Mouse (Mus musculus) lung, postnatal 0 days (tissue): ENCODE measurements around the gene Oard1. TPM values are rescaled to one million over a fixed set of nuclear protein-coding genes. Genes with fewer than 3 reads are reported as not detected.

Experiments
- ATAC-seq: fragments of 200-750 bp; cut with Nextera tagmentation; 2 replicates; pipeline ENCODE4 v1.8.0; 2017; ENCODE audit warnings: moderate library complexity
- DNase-seq: peaks from one replicate; pipeline ENCODE4 v3.0.0-alpha.2; 2016; ENCODE audit warnings: low spot score
- H3K27ac ChIP-seq: fragments of 300-500 bp; sonication (generic); 2 replicates; pipeline ENCODE4 v1.5.1; 2014; ENCODE audit warnings: antibody characterized with exemption, mild to moderate bottlenecking, low read length, mixed read lengths
- H3K27me3 ChIP-seq: fragments of 300-500 bp; sonication (generic); replicated peaks from 2 replicates; pipeline ENCODE4 v1.6.1; 2014; ENCODE audit warnings: low read length, mixed read lengths; ENCODE audit not compliant: insufficient read depth
- H3K36me3 ChIP-seq: fragments of 300-500 bp; sonication (generic); 2 replicates; pipeline ENCODE4 v1.6.1; 2014; ENCODE audit warnings: low read length, mixed read lengths; ENCODE audit not compliant: insufficient read depth
- H3K4me1 ChIP-seq: fragments of 300-500 bp; sonication (generic); 2 replicates; pipeline ENCODE4 v1.6.1; 2014; ENCODE audit warnings: antibody characterized with exemption, low read depth, low read length, mixed read lengths; ENCODE audit not compliant: insufficient read depth
- H3K4me2 ChIP-seq: fragments of 300-500 bp; sonication (generic); replicated peaks from 2 replicates; pipeline ENCODE4 v1.6.1; 2014; ENCODE audit warnings: low read depth, mild to moderate bottlenecking, low read length, moderate library complexity, mixed read lengths
- H3K4me3 ChIP-seq: fragments of 300-500 bp; sonication (generic); 2 replicates; pipeline ENCODE4 v1.5.1; 2014; ENCODE audit warnings: low read depth, low read length
- H3K9ac ChIP-seq: fragments of 300-500 bp; sonication (generic); replicated peaks from 2 replicates; pipeline ENCODE4 v1.6.1; 2014; ENCODE audit warnings: low read depth, mild to moderate bottlenecking
- H3K9me3 ChIP-seq: fragments of 300-500 bp; sonication (generic); 2 replicates; pipeline ENCODE4 v1.6.1; 2016; ENCODE audit warnings: low read length, mixed read lengths
- CTCF ChIP-seq: IDR thresholded peaks from 2 replicates; pipeline ENCODE4 v1.5.1; 2016; ENCODE audit warnings: antibody characterized with exemption, mild to moderate bottlenecking
- EP300 ChIP-seq: IDR thresholded peaks from 2 replicates; pipeline ENCODE4 v1.6.1; 2016; ENCODE audit warnings: antibody characterized with exemption, mild to moderate bottlenecking, control low read depth
- WGBS: fragments of 180-500 bp; shearing (Covaris S2); extraction: QIAGEN DNeasy Blood & Tissue Kit; methylation state at CpG from one replicate; pipeline ENCODE4 v1.1.7; 2014; 5-methylcytosine and 5-hydroxymethylcytosine counted together
- polyA plus RNA-seq: library from polyadenylated mRNA; unstranded; fragments of >200 nt; fragmentation: Nextera tagmentation; extraction: Ambion mirVana; gene quantifications from 2 replicates; pipeline ENCODE4 v1.2.1, GENCODE M21; 2015

Oard1 gene
- polyA plus RNA-seq, result 43.9 and 45.8 TPM in 2 replicates

DNA sequence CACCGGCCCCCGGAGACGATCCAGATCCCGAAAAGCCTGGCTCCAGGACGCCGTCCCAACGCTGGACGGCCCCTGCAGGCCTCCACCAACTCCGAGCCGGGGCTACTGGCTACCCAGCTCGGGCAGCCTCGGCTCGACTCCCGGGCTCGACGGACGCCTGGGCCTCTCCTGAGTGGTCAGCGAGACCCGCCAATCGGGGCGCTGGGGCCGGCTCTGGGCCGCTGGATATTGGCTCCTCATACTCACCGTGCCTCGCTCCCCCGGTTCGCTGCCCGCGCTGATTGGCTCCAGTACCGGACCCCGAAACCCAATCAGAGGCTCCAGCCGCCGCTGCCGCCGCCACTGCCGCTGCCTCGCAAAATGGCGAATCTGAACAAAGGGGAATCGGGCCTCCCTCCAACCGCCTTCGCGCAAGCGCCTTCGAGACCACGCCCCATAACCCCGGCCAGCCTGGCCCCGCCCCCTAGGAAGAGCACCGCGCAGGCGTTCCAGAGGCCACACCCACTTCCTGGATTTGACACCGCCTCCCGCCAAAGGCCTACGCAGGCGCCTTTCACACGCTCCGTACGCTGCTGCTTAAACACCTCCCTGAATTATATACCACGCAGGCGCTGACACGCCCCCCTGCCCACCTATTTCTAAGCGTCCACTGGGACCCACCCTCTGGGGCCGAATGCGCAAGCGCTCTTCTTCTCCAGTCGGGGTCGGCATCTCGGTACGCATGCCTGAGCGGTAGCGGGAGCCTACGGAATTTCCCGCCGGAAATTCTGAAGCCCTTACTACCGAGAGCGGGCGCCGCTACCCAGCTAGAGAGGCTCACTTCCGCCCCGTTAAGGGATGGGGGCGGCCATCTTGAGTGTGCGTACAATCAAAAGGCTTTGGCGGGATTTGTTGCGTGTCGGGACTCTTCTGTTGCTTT, at the start of gene Oard1, which contains the start of gene Nfya:
TSS of gene Oard1 (plus strand) at position 635 of the 919 bp plus-strand sequence.
TSS of gene Nfya (minus strand) at position 527 of the 919 bp plus-strand sequence.
- Histone ChIP-seq H3K4me3 (peak within 1 kb of the TSS; percentile 76), H3K9me3 (no peaks in the 10 kb centered on the region), H3K36me3 (0 out of 2 replicates have a peak, but pooled peaks cover 7% of the 10 kb centered on the region), H3K4me2 (peak within 1 kb of the TSS; percentile 82), H3K4me1 (peaks cover 12% of the 10 kb centered on the region; the same call in 1 of the 2 replicates), H3K27me3 (no peaks in the 10 kb centered on the region), H3K27ac (peak within 1 kb of the TSS; percentile 99), H3K9ac (peak within 1 kb of the TSS; percentile 93)
- TF ChIP-seq EP300, result peak; percentile 73; the same call in 1 of the 2 replicates
- peak; percentile 14; the same call in 1 of the 2 replicates for TF ChIP-seq CTCF
- ATAC-seq, result peak; percentile 95
- WGBS, result 1% methylated on average over 79 of the region's 84 CpGs
- DNase-seq, result peak; percentile 100

DNA sequence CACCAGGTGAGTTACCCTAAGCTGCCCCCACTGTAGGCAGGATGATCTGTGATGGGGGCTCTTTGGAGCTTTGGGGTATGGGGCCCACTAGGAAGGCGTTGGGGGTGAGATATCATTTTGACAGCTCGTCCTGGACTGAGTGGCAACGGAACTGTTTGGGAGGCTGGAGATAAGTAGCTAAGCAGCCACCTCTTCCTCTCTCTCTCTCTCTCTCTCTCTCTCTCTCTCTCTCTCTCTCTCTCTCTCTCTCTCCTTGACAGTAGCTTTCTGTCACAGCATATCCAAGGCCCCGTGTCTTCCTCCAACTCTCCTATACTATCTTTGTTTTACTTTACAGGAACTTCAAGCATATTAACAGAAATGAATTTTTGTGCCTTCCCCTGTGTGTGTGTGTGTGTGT, 49.4 kb upstream of the Oard1 start:
- DNase-seq (no peak), ATAC-seq (no peak)
- Histone ChIP-seq H3K27ac (no peak overlapping the region), H3K4me3 (no peak overlapping the region), H3K9ac (no peak overlapping the region), H3K27me3 (no peaks in the 10 kb centered on the region), H3K4me1 (no peaks in the 10 kb centered on the region), H3K4me2 (no peak overlapping the region), H3K36me3 (no peaks in the 10 kb centered on the region), H3K9me3 (no peaks in the 10 kb centered on the region)
- TF ChIP-seq EP300, result no peak
- TF ChIP-seq CTCF, result no peak
- WGBS, result 22% methylated on average over 4 of the region's 4 CpGs

DNA sequence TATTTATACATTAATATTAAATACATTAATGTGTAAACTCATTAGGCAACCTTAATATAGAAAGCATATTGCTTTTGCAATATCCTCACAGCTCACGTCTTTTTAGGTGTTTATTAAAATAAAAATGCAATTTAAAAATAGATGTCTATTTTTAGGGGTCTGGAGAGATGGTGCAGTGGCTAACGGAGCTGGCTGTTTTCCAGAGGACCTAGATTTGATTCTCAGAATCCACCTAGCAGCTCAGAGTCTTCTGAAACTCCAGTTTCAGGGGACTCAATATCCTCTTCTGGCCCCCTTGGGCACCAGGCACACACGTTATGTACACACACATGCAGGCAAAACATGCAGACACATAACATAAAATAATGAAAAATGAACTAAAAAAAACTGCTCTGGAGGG, 47.5 kb upstream of the Oard1 start:
- 53% methylated on average over 3 of the region's 3 CpGs for WGBS
- Histone ChIP-seq H3K4me1 (no peaks in the 10 kb centered on the region), H3K4me2 (no peak overlapping the region), H3K36me3 (no peaks in the 10 kb centered on the region), H3K4me3 (no peak overlapping the region), H3K27ac (no peak overlapping the region), H3K9me3 (no peaks in the 10 kb centered on the region), H3K9ac (no peak overlapping the region), H3K27me3 (no peaks in the 10 kb centered on the region)
- TF ChIP-seq CTCF (no peak), EP300 (no peak)
- DNase-seq (no peak), ATAC-seq (no peak)

DNA sequence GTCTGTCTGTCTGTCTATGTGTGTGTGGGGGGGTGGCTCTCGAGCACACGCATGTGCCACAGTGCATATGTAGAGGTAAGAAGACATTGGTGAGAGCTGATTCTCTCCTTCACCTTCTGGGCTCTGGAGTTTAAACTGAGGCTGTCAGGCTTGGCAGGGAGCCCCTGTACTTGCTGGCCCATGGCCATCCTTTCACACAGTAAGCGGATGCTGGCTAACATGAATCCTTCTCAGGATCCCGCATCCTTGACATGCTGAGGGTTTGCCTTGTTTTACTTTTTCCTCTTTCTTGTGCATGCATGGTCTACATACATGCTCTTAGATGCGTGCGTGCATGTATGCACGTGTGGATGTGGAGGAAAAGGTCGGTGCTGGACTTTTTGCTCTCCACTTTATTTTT, 46.8 kb upstream of the Oard1 start:
- H3K4me1 ChIP-seq, result no peaks in the 10 kb centered on the region
- WGBS, result 77% methylated on average over 8 of the region's 8 CpGs
- H3K9ac ChIP-seq, result no peak overlapping the region
- no peaks in the 10 kb centered on the region for H3K9me3 ChIP-seq
- no peak overlapping the region for H3K27ac ChIP-seq
- no peak overlapping the region for H3K4me2 ChIP-seq
- no peak for TF ChIP-seq CTCF
- TF ChIP-seq EP300, result no peak
- DNase-seq (no peak), ATAC-seq (no peak)
- no peaks in the 10 kb centered on the region for H3K27me3 ChIP-seq
- no peak overlapping the region for H3K4me3 ChIP-seq
- H3K36me3 ChIP-seq, result no peaks in the 10 kb centered on the region

DNA sequence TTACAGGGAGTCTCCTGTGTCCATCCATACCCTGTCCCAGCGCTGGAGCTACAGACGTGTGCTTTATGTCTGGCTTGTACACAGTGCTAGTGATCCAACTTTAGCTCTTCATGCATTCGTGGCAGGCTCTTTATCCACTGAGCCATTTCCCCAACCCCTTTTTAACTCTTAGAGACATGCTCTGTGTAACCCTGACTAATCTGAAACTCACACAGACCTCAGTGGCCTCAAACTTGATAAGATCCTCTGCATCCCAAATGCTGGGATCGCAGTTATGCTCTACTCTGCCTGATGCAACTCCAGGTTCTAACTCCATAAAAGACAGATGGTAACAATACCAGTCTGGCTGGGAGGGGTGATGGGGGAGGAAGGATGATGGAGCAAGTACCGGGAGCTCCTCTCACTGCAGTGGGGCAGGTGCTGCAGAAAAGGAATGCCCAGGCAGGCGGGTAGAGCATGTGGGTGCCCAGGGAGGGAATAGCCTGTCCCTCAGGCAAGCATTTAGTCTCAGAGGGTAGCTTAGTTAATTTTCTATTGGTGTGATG, 46.3 kb upstream of the Oard1 start:
- Histone ChIP-seq H3K36me3 (no peaks in the 10 kb centered on the region), H3K4me1 (no peaks in the 10 kb centered on the region), H3K27ac (no peak overlapping the region), H3K9me3 (no peaks in the 10 kb centered on the region), H3K4me2 (no peak overlapping the region), H3K4me3 (no peak overlapping the region), H3K27me3 (no peaks in the 10 kb centered on the region), H3K9ac (no peak overlapping the region)
- WGBS, result 67% methylated on average over 6 of the region's 6 CpGs
- ATAC-seq (no peak), DNase-seq (no peak)
- TF ChIP-seq CTCF (no peak), EP300 (no peak)

DNA sequence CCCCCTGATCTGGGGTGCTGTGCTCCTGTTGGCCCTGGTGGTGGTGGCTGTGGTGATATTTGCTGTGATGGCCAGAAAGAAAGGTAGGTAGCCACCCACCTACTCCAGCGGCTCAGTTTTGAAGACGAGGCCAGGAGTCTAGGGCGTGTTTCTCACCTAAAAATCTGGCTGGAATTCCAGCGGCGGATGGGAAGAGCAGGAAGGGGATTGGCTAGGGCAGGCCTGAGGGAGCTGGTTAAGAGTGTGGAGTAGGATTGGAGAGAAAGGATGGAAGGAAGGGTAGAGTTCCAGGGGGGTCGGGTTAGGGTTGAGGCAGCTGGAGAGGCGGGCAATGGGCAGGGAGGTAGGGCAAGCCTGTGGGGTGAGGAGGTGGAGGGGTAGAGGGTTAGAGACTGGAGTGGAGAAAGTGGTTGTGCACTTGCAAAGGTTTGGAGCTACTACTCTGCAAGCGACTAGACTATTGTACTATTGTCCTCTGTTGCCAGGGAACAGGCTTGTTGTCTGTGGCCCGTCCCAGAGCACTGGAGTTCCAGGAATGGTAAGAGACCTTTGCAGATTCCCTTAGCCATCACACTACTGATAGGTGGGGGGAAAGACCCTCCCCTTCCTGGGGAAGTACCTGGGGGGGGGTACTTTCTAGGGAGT, 44.2 kb upstream of the Oard1 start:
- WGBS, result 68% methylated on average over 9 of the region's 9 CpGs

More for the DNA sequence above, 44.2 kb upstream of the Oard1 start:
- no peak overlapping the region for H3K27ac ChIP-seq
- TF ChIP-seq EP300 (no peak), CTCF (no peak)
- DNase-seq, result no peak
- no peaks in the 10 kb centered on the region for H3K9me3 ChIP-seq
- no peak overlapping the region for H3K4me3 ChIP-seq
- no peak for ATAC-seq
- H3K4me1 ChIP-seq, result no peaks in the 10 kb centered on the region
- H3K4me2 ChIP-seq, result no peak overlapping the region
- H3K27me3 ChIP-seq, result no peaks in the 10 kb centered on the region
- no peak overlapping the region for H3K9ac ChIP-seq
- no peaks in the 10 kb centered on the region for H3K36me3 ChIP-seq
